Mouse (Mus musculus) heart, embryonic 10.5 days (tissue): ENCODE data around the gene Kcnh7. TPM values are rescaled to one million over a fixed set of nuclear protein-coding genes. Genes with fewer than 3 reads are reported as not detected.

Experiments used
- DNase-seq: peaks from one replicate; pipeline ENCODE4 v3.0.0-alpha.2; 2017; ENCODE audit warnings: low spot score
- H3K27ac ChIP-seq: fragments of 300-500 bp; sonication (generic); 2 replicates; pipeline ENCODE4 v1.5.1; 2016; ENCODE audit warnings: mild to moderate bottlenecking
- H3K27me3 ChIP-seq: fragments of 300-500 bp; sonication (generic); 2 replicates; pipeline ENCODE4 v1.6.1; 2016; ENCODE audit warnings: mild to moderate bottlenecking; ENCODE audit not compliant: poor library complexity, insufficient read depth, severe bottlenecking
- H3K36me3 ChIP-seq: fragments of 300-500 bp; sonication (generic); 2 replicates; pipeline ENCODE4 v1.6.1; 2016; ENCODE audit warnings: mild to moderate bottlenecking, moderate library complexity
- H3K4me1 ChIP-seq: fragments of 300-500 bp; sonication (generic); 2 replicates; pipeline ENCODE4 v1.6.1; 2016; ENCODE audit warnings: mild to moderate bottlenecking
- H3K4me3 ChIP-seq: fragments of 300-500 bp; sonication (generic); 2 replicates; pipeline ENCODE4 v1.5.1; 2016; ENCODE audit warnings: mild to moderate bottlenecking, moderate library complexity
- H3K9me3 ChIP-seq: fragments of 300-500 bp; sonication (generic); 2 replicates; pipeline ENCODE4 v1.6.1; 2016; ENCODE audit warnings: mild to moderate bottlenecking, moderate library complexity
- WGBS: fragments of 180-500 bp; shearing (Covaris S2); methylation state at CpG from one replicate; pipeline ENCODE4 v1.1.7; 2016; 5-methylcytosine and 5-hydroxymethylcytosine counted together
- polyA plus RNA-seq: library from polyadenylated mRNA; unstranded; fragments of >200 nt; fragmentation: Nextera tagmentation; extraction: Ambion mirVana; gene quantifications from 2 replicates; pipeline ENCODE4 v1.2.1, GENCODE M21; 2016

The Kcnh7 gene
- polyA plus RNA-seq, 1 experiment from 2014 or later = 6.5 TPM

- Histone ChIP-seq H3K4me1 (no peaks in the 10 kb centered on the region), H3K9me3 (no peaks in the 10 kb centered on the region), H3K4me3 (no peak overlapping the region), H3K27ac (no peak overlapping the region), H3K36me3 (no peaks in the 10 kb centered on the region), H3K27me3 (no peaks in the 10 kb centered on the region)
- no peak for DNase-seq
- WGBS = 85% methylated on average over 3 of the region's 3 CpGs
Observed at GRCm38 (mm10) chr2:62907688-62908087, 276.4 kb downstream of the Kcnh7 start.

GRCm38 (mm10) chr2:62902363-62903353 lies 281.4 kb downstream of the Kcnh7 start:
- no peak overlapping the region for H3K4me3 ChIP-seq
- 85% methylated on average over 1 of the region's 1 CpGs for WGBS

GRCm38 (mm10) chr2:62878763-62879162 lies 305.3 kb downstream of the Kcnh7 start:
- Histone ChIP-seq H3K27me3 (no peaks in the 10 kb centered on the region), H3K9me3 (no peaks in the 10 kb centered on the region), H3K4me1 (no peaks in the 10 kb centered on the region), H3K4me3 (no peak overlapping the region), H3K27ac (no peak overlapping the region), H3K36me3 (no peaks in the 10 kb centered on the region)
- 68% methylated on average over 4 of the region's 4 CpGs for WGBS
- DNase-seq = no peak

More at GRCm38 (mm10) chr2:62902363-62903353, 281.4 kb downstream of the Kcnh7 start:
- H3K27ac ChIP-seq = no peak overlapping the region
- H3K9me3 ChIP-seq = no peaks in the 10 kb centered on the region
- no peaks in the 10 kb centered on the region for H3K36me3 ChIP-seq
- no peak for DNase-seq
- no peaks in the 10 kb centered on the region for H3K27me3 ChIP-seq
- H3K4me1 ChIP-seq = no peaks in the 10 kb centered on the region

GRCm38 (mm10) chr2:62855391-62855790 lies 328.7 kb downstream of the Kcnh7 start:
- 93% methylated on average over 3 of the region's 3 CpGs for WGBS
- Histone ChIP-seq H3K4me3 (no peak overlapping the region), H3K27ac (no peak overlapping the region), H3K4me1 (peaks cover 8% of the 10 kb centered on the region), H3K9me3 (no peaks in the 10 kb centered on the region), H3K27me3 (no peaks in the 10 kb centered on the region), H3K36me3 (no peaks in the 10 kb centered on the region)
- DNase-seq = no peak

GRCm38 (mm10) chr2:62842630-62843029 lies 341.5 kb downstream of the Kcnh7 start:
- DNase-seq = no peak
- H3K9me3 ChIP-seq = no peaks in the 10 kb centered on the region
- no peak overlapping the region for H3K27ac ChIP-seq

GRCm38 (mm10) chr2:62834261-62834660 lies 349.8 kb downstream of the Kcnh7 start:
- H3K4me3 ChIP-seq = no peak overlapping the region
- DNase-seq = no peak
- no peak overlapping the region for H3K27ac ChIP-seq
- H3K27me3 ChIP-seq = no peaks in the 10 kb centered on the region
- H3K36me3 ChIP-seq = 0 out of 2 replicates have a peak, but pooled peaks cover 2% of the 10 kb centered on the region
- H3K4me1 ChIP-seq = no peaks in the 10 kb centered on the region
- 88% methylated on average over 1 of the region's 1 CpGs for WGBS
- H3K9me3 ChIP-seq = no peaks in the 10 kb centered on the region

More at GRCm38 (mm10) chr2:62842630-62843029, 341.5 kb downstream of the Kcnh7 start:
- Histone ChIP-seq H3K4me3 (no peak overlapping the region), H3K4me1 (peaks cover 5% of the 10 kb centered on the region; the same call in 1 of the 2 replicates), H3K27me3 (no peaks in the 10 kb centered on the region), H3K36me3 (no peaks in the 10 kb centered on the region)
- 53% methylated on average over 1 of the region's 1 CpGs for WGBS

GRCm38 (mm10) chr2:62819231-62819630 lies 364.9 kb downstream of the Kcnh7 start:
- no peak overlapping the region for H3K4me3 ChIP-seq
- no peak for DNase-seq
- WGBS = 81% methylated on average over 2 of the region's 2 CpGs

GRCm38 (mm10) chr2:62816016-62816415 lies 368.1 kb downstream of the Kcnh7 start:
- WGBS = 93% methylated on average over 3 of the region's 3 CpGs
- no peaks in the 10 kb centered on the region for H3K4me1 ChIP-seq
- no peak for DNase-seq
- no peak overlapping the region for H3K27ac ChIP-seq
- no peak overlapping the region for H3K4me3 ChIP-seq
- no peaks in the 10 kb centered on the region for H3K9me3 ChIP-seq
- no peaks in the 10 kb centered on the region for H3K27me3 ChIP-seq
- no peaks in the 10 kb centered on the region for H3K36me3 ChIP-seq

More at GRCm38 (mm10) chr2:62819231-62819630, 364.9 kb downstream of the Kcnh7 start:
- Histone ChIP-seq H3K4me1 (no peaks in the 10 kb centered on the region), H3K9me3 (no peaks in the 10 kb centered on the region), H3K27ac (no peak overlapping the region), H3K36me3 (no peaks in the 10 kb centered on the region), H3K27me3 (no peaks in the 10 kb centered on the region)

- DNase-seq = no peak
- Histone ChIP-seq H3K36me3 (no peaks in the 10 kb centered on the region), H3K27ac (no peak overlapping the region), H3K4me3 (no peak overlapping the region), H3K9me3 (no peaks in the 10 kb centered on the region), H3K4me1 (no peaks in the 10 kb centered on the region), H3K27me3 (no peaks in the 10 kb centered on the region)
- 61% methylated on average over 4 of the region's 4 CpGs for WGBS
Observed at GRCm38 (mm10) chr2:62808813-62809212, 375.3 kb downstream of the Kcnh7 start.

GRCm38 (mm10) chr2:62807476-62807882 lies 376.6 kb downstream of the Kcnh7 start:
- no peak for DNase-seq
- no peaks in the 10 kb centered on the region for H3K27me3 ChIP-seq

GRCm38 (mm10) chr2:62806931-62807330 lies 377.2 kb downstream of the Kcnh7 start:
- Histone ChIP-seq H3K27me3 (no peaks in the 10 kb centered on the region), H3K4me1 (no peaks in the 10 kb centered on the region), H3K9me3 (no peaks in the 10 kb centered on the region), H3K4me3 (no peak overlapping the region), H3K27ac (no peak overlapping the region), H3K36me3 (no peaks in the 10 kb centered on the region)
- no peak for DNase-seq
- WGBS = 91% methylated on average over 3 of the region's 3 CpGs

More at GRCm38 (mm10) chr2:62807476-62807882, 376.6 kb downstream of the Kcnh7 start:
- no peaks in the 10 kb centered on the region for H3K9me3 ChIP-seq
- no peak overlapping the region for H3K4me3 ChIP-seq
- H3K4me1 ChIP-seq = no peaks in the 10 kb centered on the region
- H3K27ac ChIP-seq = no peak overlapping the region
- 59% methylated on average over 3 of the region's 3 CpGs for WGBS
- no peaks in the 10 kb centered on the region for H3K36me3 ChIP-seq

- no peak for DNase-seq
- Histone ChIP-seq H3K4me3 (no peak overlapping the region), H3K27ac (no peak overlapping the region), H3K27me3 (no peaks in the 10 kb centered on the region), H3K36me3 (no peaks in the 10 kb centered on the region), H3K9me3 (no peaks in the 10 kb centered on the region), H3K4me1 (no peaks in the 10 kb centered on the region)
- 92% methylated on average over 1 of the region's 1 CpGs for WGBS
Observed at GRCm38 (mm10) chr2:62804030-62804429, 380.1 kb downstream of the Kcnh7 start.

GRCm38 (mm10) chr2:62784460-62785038 lies 399.5 kb downstream of the Kcnh7 start:
- H3K27ac ChIP-seq = no peak overlapping the region
- no peak overlapping the region for H3K4me3 ChIP-seq
- 77% methylated on average over 2 of the region's 2 CpGs for WGBS

More at GRCm38 (mm10) chr2:62784460-62785038, 399.5 kb downstream of the Kcnh7 start:
- Histone ChIP-seq H3K27me3 (no peaks in the 10 kb centered on the region), H3K36me3 (no peaks in the 10 kb centered on the region), H3K4me1 (no peaks in the 10 kb centered on the region), H3K9me3 (no peaks in the 10 kb centered on the region)
- no peak for DNase-seq
